Mouse (Mus musculus) lung, adult 2 months (tissue): ENCODE measurements at regions not wholly inside any gene's neighbourhood (a gene's known extent, or its start where the extent isn't known, plus 50 kb on each side); places are given as distances from the start of the nearest gene placed in this dataset.
A peak's percentile ranks its signal among the peaks of the same experiment; 100 is the strongest.

Experiments used
- CTCF ChIP-seq: fragments of 200-500 bp; IDR thresholded peaks from 2 replicates; pipeline ENCODE4 v1.5.1; 2011; ENCODE audit warnings: mild to moderate bottlenecking, low read length, control low read depth; ENCODE audit not compliant: insufficient read depth
- POLR2A ChIP-seq: fragments of 200-500 bp; IDR thresholded peaks from 2 replicates; pipeline ENCODE4 v1.6.1; 2011; ENCODE audit warnings: low read depth, mild to moderate bottlenecking, control low read depth, low read length, borderline replicate concordance; ENCODE audit errors: extremely low read depth

DNA sequence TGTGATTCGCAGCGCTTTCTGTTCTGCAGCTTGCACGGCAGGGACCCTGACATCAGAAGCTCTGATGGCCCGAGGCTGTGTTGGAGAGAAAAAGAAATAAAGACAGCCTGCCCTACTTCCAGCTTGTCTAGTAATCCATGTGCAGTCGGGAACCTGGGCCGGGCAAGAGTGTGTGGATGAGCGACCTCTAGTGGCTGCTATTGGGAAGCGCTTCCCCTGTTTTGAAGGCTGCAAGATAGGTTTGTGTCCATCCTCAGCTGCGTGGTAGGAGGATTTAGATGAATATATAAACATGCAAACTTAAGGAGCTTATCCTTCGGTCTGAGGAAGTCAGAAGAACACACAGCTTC lies 111.5 kb upstream of the Stmnd1 start:
- TF ChIP-seq CTCF (peak; percentile 91), POLR2A (no peak)
